9 mouse cellular contexts compared by ENCODE assay signal in the genomic region with DNA sequence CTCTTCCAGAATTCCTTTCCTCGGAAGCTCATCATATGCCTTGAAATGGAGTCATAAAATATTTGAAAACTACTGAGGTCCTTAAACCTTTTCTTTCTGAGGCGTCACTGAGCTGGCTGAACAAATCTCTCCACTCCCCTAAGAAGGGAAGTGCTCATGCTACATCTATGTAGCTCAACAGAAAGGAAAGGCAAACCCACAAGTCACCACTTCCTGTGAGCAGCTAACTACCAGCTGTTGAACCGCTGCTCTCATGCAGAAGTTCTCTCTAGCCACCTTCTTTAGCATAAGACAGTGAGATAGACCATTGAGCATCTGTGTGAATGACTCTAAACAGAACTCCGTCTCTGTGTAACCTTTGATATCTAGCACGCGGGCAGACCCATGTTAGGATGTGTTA.
A peak's percentile ranks its signal among the peaks of the same experiment; 100 is the strongest.
DNase-seq lines count a peak whose midpoint lies in the region; ATAC-seq and TF ChIP-seq lines count a peak whose summit lies in the region.
"Had no signal": no experiment of that assay in that cellular context is flagged by ENCODE, and none has a peak within 500 bp of the region (broad histone marks: within the 10 kb centered on the region; RNA-seq: fewer than 3 reads in every experiment).

No protein-coding gene starts in this region.

- no peaks in the 10 kb centered on the region for H3K4me1 ChIP-seq in cortical plate, adult 2 months (ENCODE audit: control insufficient read depth, insufficient read depth, low read length)
- no peaks in the 10 kb centered on the region for H3K4me1 ChIP-seq in forebrain, embryonic 10.5 days

- no peaks in the 10 kb centered on the region for H3K9me3 ChIP-seq in forebrain, embryonic 10.5 days

- no peaks in the 10 kb centered on the region for H3K27me3 ChIP-seq in forebrain, embryonic 10.5 days (ENCODE audit: poor library complexity, severe bottlenecking)

- no peak for TF ChIP-seq POLR2A in cortical plate, adult 2 months (IDR thresholded peaks at IDR 0.05; ENCODE audit: extremely low read depth, insufficient read depth, low read length)

- H3K27ac ChIP-seq in layer of hippocampus, adult 2 months = peak overlapping the region; percentile 57; the same call in 1 of the 2 replicates
- H3K27ac ChIP-seq in cortical plate, adult 2 months (ENCODE audit: insufficient read depth, low read length) = 0 out of 2 replicates have a peak overlapping the region, but pooled peaks have one; percentile 46
- H3K27ac ChIP-seq in forebrain, embryonic 10.5 days = no peak overlapping the region

- 0 out of 2 replicates have a peak overlapping the region, but pooled peaks have one; percentile 1 for H3K4me3 ChIP-seq in layer of hippocampus, adult 2 months
- H3K4me3 ChIP-seq in cortical plate, adult 2 months (ENCODE audit: insufficient read depth, low read length) = no peak overlapping the region
- H3K4me3 ChIP-seq in forebrain, embryonic 10.5 days = no peak overlapping the region

- peak; percentile 91 for ATAC-seq in megakaryocyte progenitor cell, adult 5-6 weeks (replicated peaks; ENCODE audit: poor library complexity)

- no peaks in the 10 kb centered on the region for H3K36me3 ChIP-seq in forebrain, embryonic 10.5 days (replicated peaks)

- DNase-seq in layer of hippocampus, adult 2 months (ENCODE audit: low spot score in 2 of 2) = no peak
- no peak for DNase-seq in layer of hippocampus, postnatal 10 days (ENCODE audit: low spot score in 2 of 2)
- peak; percentile 69 to 72 for DNase-seq in thymus, postnatal 10 days (ENCODE audit: low spot score in 2 of 2)
- DNase-seq in right cerebral cortex, adult 18-20 months = no peak
- DNase-seq in yolk sac, embryonic 10.5 days (ENCODE audit: low spot score) = no peak
- no peak for DNase-seq in forebrain, embryonic 10.5 days (ENCODE audit: extremely low spot score, low spot score)
- DNase-seq: gastrocnemius, postnatal 36 days had no signal

- 92% methylated on average over 6 of the region's 6 CpGs for WGBS in forebrain, embryonic 10.5 days

- no peak for TF ChIP-seq CTCF in layer of hippocampus, adult 2 months (conservative IDR thresholded peaks at IDR 0.05)
- no peak for TF ChIP-seq CTCF in cortical plate, adult 2 months (IDR thresholded peaks at IDR 0.05; ENCODE audit: extremely low read depth, insufficient read depth, low read length)

Comparison
In these comparisons a context has a peak if more than half of its experiments do, and no peak if none do; other contexts are left out.
1. DNase-seq: peak in thymus, postnatal 10 days (2 of 2); none in layer of hippocampus, adult 2 months (0 of 2), layer of hippocampus, postnatal 10 days (0 of 2), right cerebral cortex, adult 18-20 months (single experiment), yolk sac, embryonic 10.5 days (single experiment) and forebrain, embryonic 10.5 days (single experiment).